Mouse (Mus musculus) forebrain, postnatal 0 days (tissue): ENCODE results near the gene Il12a. TPM values are rescaled to one million over a fixed set of nuclear protein-coding genes. Genes with fewer than 3 reads are reported as not detected.
A peak's percentile ranks its signal among the peaks of the same experiment; 100 is the strongest.
"Not testable (repeated sequence)": the region's sequence is repeated elsewhere in the genome, so short reads cannot be mapped to it uniquely, and the experiment has no call there.

Source experiments
- ATAC-seq: fragments of 200-750 bp; cut with Nextera tagmentation; 2 replicates; pipeline ENCODE4 v1.8.0; 2017; ENCODE audit warnings: mild to moderate bottlenecking, moderate library complexity
- DNase-seq: peaks from one replicate; pipeline ENCODE4 v3.0.0-alpha.2; 2015
- H3K27ac ChIP-seq: fragments of 300-500 bp; sonication (generic); 2 replicates; pipeline ENCODE4 v1.5.1; 2014; ENCODE audit warnings: low read depth, mild to moderate bottlenecking, antibody characterized with exemption, low read length, moderate library complexity, mixed read lengths
- H3K27me3 ChIP-seq: fragments of 300-500 bp; sonication (generic); 2 replicates; pipeline ENCODE4 v1.6.1; 2014; ENCODE audit warnings: mild to moderate bottlenecking, low read length, mixed read lengths; ENCODE audit not compliant: insufficient read depth
- H3K36me3 ChIP-seq: fragments of 300-500 bp; sonication (generic); 2 replicates; pipeline ENCODE4 v1.6.1; 2014; ENCODE audit warnings: mild to moderate bottlenecking, moderate library complexity; ENCODE audit not compliant: insufficient read depth
- H3K4me1 ChIP-seq: fragments of 300-500 bp; sonication (generic); 2 replicates; pipeline ENCODE4 v1.6.1; 2014; ENCODE audit warnings: antibody characterized with exemption; ENCODE audit not compliant: insufficient read depth
- H3K4me2 ChIP-seq: fragments of 300-500 bp; sonication (generic); 2 replicates; pipeline ENCODE4 v1.6.1; 2014; ENCODE audit warnings: low read depth, mild to moderate bottlenecking, moderate library complexity
- H3K4me3 ChIP-seq: fragments of 300-500 bp; sonication (generic); 2 replicates; pipeline ENCODE4 v1.5.1; 2014; ENCODE audit warnings: low read depth, low read length, mixed read lengths
- H3K9ac ChIP-seq: fragments of 300-500 bp; sonication (generic); 2 replicates; pipeline ENCODE4 v1.6.1; 2014; ENCODE audit warnings: mild to moderate bottlenecking
- H3K9me3 ChIP-seq: fragments of 300-500 bp; sonication (generic); 2 replicates; pipeline ENCODE4 v1.6.1; 2016; ENCODE audit warnings: low read length
- CTCF ChIP-seq: sonication (generic); IDR thresholded peaks from 2 replicates; pipeline ENCODE4 v1.5.1; 2016; ENCODE audit warnings: antibody characterized with exemption, control low read depth, low read depth
- WGBS: fragments of 180-500 bp; shearing (Covaris S2); extraction: QIAGEN DNeasy Blood & Tissue Kit; methylation state at CpG from one replicate; pipeline ENCODE4 v1.1.7; 2014; 5-methylcytosine and 5-hydroxymethylcytosine counted together
- polyA plus RNA-seq: library from polyadenylated mRNA; unstranded; fragments of >200 nt; fragmentation: Nextera tagmentation; extraction: Ambion mirVana; gene quantifications from 2 replicates; pipeline ENCODE4 v1.2.1, GENCODE M21; 2015
- total RNA-seq: library from RNA; depleted of rRNA; stranded (reverse); fragments of >200 nt; gene quantifications from 2 replicates; pipeline ENCODE4 v1.2.3, GENCODE M21; 2014

Gene Il12a
- total and polyA plus RNA-seq, 2 experiments from 2014 or later, result not detected

GRCm38 (mm10) chr3:68709198-68709797 lies 18.9 kb downstream of the Il12a start:
- H3K36me3 ChIP-seq, result no peaks in the 10 kb centered on the region
- H3K4me1 ChIP-seq, result no peaks in the 10 kb centered on the region
- peak; percentile 45 for DNase-seq
- H3K27me3 ChIP-seq, result no peaks in the 10 kb centered on the region
- no peak overlapping the region for H3K4me2 ChIP-seq
- peak; percentile 75 for TF ChIP-seq CTCF
- WGBS, result 46% methylated on average over 9 of the region's 9 CpGs
- peak; percentile 59 for ATAC-seq
- no peak overlapping the region for H3K9ac ChIP-seq
- H3K9me3 ChIP-seq, result no peaks in the 10 kb centered on the region
- no peak overlapping the region for H3K27ac ChIP-seq
- H3K4me3 ChIP-seq, result no peak overlapping the region

- H3K4me3 ChIP-seq, result no peak overlapping the region
- no peak overlapping the region for H3K4me2 ChIP-seq
- ATAC-seq (no peak), DNase-seq (no peak)
- 84% methylated on average over 1 of the region's 1 CpGs for WGBS
- no peak overlapping the region for H3K27ac ChIP-seq
- no peaks in the 10 kb centered on the region for H3K27me3 ChIP-seq
- H3K4me1 ChIP-seq, result no peaks in the 10 kb centered on the region
- no peak overlapping the region for H3K9ac ChIP-seq
- no peaks in the 10 kb centered on the region for H3K36me3 ChIP-seq
- no peak for TF ChIP-seq CTCF
- H3K9me3 ChIP-seq, result no peaks in the 10 kb centered on the region
These were observed 20.0 kb downstream of the Il12a start for GRCm38 (mm10) chr3:68710436-68710835.

DNA sequence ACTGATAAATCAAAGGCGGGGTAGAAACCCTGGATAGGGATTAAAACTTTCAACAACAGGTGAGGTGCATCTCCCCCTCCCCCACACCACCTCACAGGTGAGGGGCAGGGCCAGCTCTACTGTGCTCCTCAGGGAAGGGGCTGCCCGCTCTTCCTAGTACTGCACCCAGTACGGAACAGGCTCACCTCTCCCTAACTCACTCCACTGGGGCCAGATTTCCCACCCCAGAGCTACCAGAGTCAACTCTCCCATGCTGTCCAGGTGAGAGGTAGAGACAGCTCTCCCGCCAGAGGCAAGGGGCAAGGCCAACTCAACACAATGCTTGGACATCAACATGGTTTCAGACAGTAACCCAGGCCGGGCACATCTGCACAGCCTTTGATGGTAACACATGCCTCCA lies 21.1 kb downstream of the Il12a start:
- ATAC-seq, result no peak
- H3K4me2 ChIP-seq, result no peak overlapping the region
- TF ChIP-seq CTCF, result no peak

DNA sequence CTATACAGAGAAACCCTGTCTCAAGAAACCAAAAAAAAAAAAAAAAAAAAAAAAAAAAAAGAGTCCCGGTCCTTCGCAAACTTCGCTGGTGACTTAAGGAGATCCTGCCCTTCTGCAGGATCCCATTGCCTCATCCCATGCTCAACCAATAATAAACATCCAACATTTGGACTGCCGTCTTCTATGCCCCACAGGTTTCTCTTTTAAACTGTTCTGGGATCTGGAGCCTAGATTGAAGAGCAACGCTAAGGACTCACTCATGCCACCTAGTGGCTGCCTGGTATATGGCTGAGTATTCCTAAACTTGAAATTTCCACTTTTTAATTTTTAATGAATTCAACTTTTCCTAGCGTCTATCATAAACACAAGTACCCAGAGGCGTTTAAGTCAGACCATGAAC lies 23.1 kb downstream of the Il12a start:
- TF ChIP-seq CTCF, result peak; percentile 86
- no peaks in the 10 kb centered on the region for H3K36me3 ChIP-seq
- H3K9ac ChIP-seq, result no peak overlapping the region
- H3K4me1 ChIP-seq, result no peaks in the 10 kb centered on the region
- WGBS, result 24% methylated on average over 7 of the region's 7 CpGs
- ATAC-seq (no peak), DNase-seq (peak; percentile 81)
- H3K27me3 ChIP-seq, result no peaks in the 10 kb centered on the region
- H3K4me3 ChIP-seq, result no peak overlapping the region
- no peak overlapping the region; the same call in 1 of the 2 replicates for H3K4me2 ChIP-seq
- no peaks in the 10 kb centered on the region for H3K9me3 ChIP-seq
- no peak overlapping the region for H3K27ac ChIP-seq

More for the DNA sequence above, 21.1 kb downstream of the Il12a start:
- 88% methylated on average over 5 of the region's 5 CpGs for WGBS
- Histone ChIP-seq H3K4me1 (no peaks in the 10 kb centered on the region), H3K9me3 (no peaks in the 10 kb centered on the region), H3K27me3 (no peaks in the 10 kb centered on the region), H3K27ac (no peak overlapping the region), H3K4me3 (no peak overlapping the region), H3K9ac (no peak overlapping the region), H3K36me3 (no peaks in the 10 kb centered on the region)
- no peak for DNase-seq

DNA sequence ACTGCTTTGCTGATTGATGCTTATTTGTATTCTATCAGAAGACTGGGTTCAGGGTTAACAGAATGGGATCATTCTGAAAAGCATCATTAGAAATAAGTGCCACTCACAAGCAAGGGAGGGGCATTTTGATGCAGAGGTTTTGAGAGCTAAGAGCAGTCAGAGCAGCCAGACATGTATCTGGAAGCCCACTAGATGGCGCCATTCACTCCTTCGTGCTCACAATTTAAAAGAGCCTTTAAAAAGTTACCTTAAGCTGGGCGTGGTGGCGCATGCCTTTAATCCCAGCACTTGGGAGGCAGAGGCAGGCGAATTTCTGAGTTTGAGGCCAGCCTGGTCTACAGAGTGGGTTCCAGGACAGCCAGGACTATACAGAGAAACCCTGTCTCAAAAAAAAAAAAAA lies 26.9 kb downstream of the Il12a start:
- DNase-seq, result peak; percentile 79
- not testable (repeated sequence) for H3K9ac ChIP-seq, H3K36me3 ChIP-seq, H3K4me3 ChIP-seq, H3K4me1 ChIP-seq, H3K4me2 ChIP-seq, H3K9me3 ChIP-seq, H3K27me3 ChIP-seq, H3K27ac ChIP-seq
- ATAC-seq, result peak; percentile 65
- TF ChIP-seq CTCF, result peak; percentile 68
- 43% methylated on average over 5 of the region's 5 CpGs for WGBS

- TF ChIP-seq CTCF, result no peak
- no peaks in the 10 kb centered on the region for H3K4me1 ChIP-seq
- no peaks in the 10 kb centered on the region for H3K9me3 ChIP-seq
- 52% methylated on average over 8 of the region's 8 CpGs for WGBS
- no peaks in the 10 kb centered on the region for H3K36me3 ChIP-seq
- ATAC-seq (no peak), DNase-seq (no peak)
- no peak overlapping the region for H3K27ac ChIP-seq
- H3K4me3 ChIP-seq, result no peak overlapping the region
- no peak overlapping the region for H3K9ac ChIP-seq
- H3K4me2 ChIP-seq, result no peak overlapping the region
- H3K27me3 ChIP-seq, result no peaks in the 10 kb centered on the region
These were observed 28.9 kb downstream of the Il12a start for GRCm38 (mm10) chr3:68719229-68719819.

DNA sequence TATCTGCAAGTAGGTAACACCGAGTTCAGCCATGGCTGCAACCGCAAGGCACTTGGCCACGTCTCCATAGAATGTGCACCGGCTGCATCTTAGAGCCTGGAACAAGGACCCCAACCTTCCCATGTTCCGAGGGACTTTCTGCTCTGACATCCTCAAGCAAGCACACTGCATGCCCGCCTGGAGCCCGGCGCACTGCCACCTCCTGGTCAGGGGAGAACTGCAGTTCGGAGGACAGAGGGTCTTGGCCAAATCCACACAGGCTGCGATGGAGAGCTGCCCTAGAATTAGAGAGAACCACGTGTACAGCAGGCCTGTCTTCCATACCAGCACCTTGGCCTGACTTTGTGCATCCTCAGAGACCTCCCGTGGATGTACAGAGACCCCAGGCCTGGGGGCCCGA lies 29.8 kb downstream of the Il12a start:
- peak; percentile 79 for TF ChIP-seq CTCF
- peak; percentile 71 for ATAC-seq

More for the DNA sequence above, 29.8 kb downstream of the Il12a start:
- Histone ChIP-seq H3K4me1 (no peaks in the 10 kb centered on the region), H3K36me3 (no peaks in the 10 kb centered on the region), H3K27me3 (no peaks in the 10 kb centered on the region), H3K4me2 (no peak overlapping the region), H3K9me3 (no peaks in the 10 kb centered on the region), H3K9ac (no peak overlapping the region), H3K4me3 (no peak overlapping the region), H3K27ac (no peak overlapping the region)
- 39% methylated on average over 13 of the region's 13 CpGs for WGBS
- DNase-seq, result peak; percentile 46
